Mouse (Mus musculus) bone marrow, adult 2 months (tissue): ENCODE results near the gene Pgap2.

Source experiments
- CTCF ChIP-seq: fragments of 200-500 bp; IDR thresholded peaks from 2 replicates; pipeline ENCODE4 v1.5.1; 2011; ENCODE audit warnings: low read length, control low read depth; ENCODE audit not compliant: control insufficient read depth, insufficient read depth
- POLR2A ChIP-seq: fragments of 200-500 bp; IDR thresholded peaks from 2 replicates; pipeline ENCODE4 v1.6.1; 2011; ENCODE audit warnings: low read depth, mild to moderate bottlenecking, control low read depth, low read length, borderline replicate concordance; ENCODE audit not compliant: control insufficient read depth

GRCm38 (mm10) chr7:102272422-102272948, 62.5 kb downstream of the Pgap2 start:
- TF ChIP-seq POLR2A (no peak), CTCF (no peak)
